Mouse (Mus musculus) heart, embryonic 13.5 days (tissue): Measurements from ENCODE around the gene Sptlc2. TPM values are rescaled to one million over a fixed set of nuclear protein-coding genes. Genes with fewer than 3 reads are reported as not detected.
A peak's percentile ranks its signal among the peaks of the same experiment; 100 is the strongest.

ENCODE experiments used
- ATAC-seq: fragments of 200-750 bp; cut with Nextera tagmentation; 2 replicates; pipeline ENCODE4 v1.8.0; 2017; ENCODE audit warnings: moderate TSS enrichment; ENCODE audit not compliant: insufficient number of reproducible peaks, low FRiP score, low TSS enrichment; ENCODE audit errors: extremely low read depth
- H3K27ac ChIP-seq: fragments of 300-500 bp; sonication (generic); replicated peaks from 2 replicates; pipeline ENCODE4 v1.5.1; 2015; ENCODE audit warnings: moderate library complexity, mild to moderate bottlenecking, inconsistent platforms
- H3K27me3 ChIP-seq: fragments of 300-500 bp; sonication (generic); replicated peaks from 2 replicates; pipeline ENCODE4 v1.6.1; 2015; ENCODE audit warnings: mild to moderate bottlenecking, inconsistent platforms
- H3K36me3 ChIP-seq: fragments of 300-500 bp; sonication (generic); 2 replicates; pipeline ENCODE4 v1.6.1; 2015; ENCODE audit warnings: mild to moderate bottlenecking, inconsistent platforms
- H3K4me1 ChIP-seq: fragments of 300-500 bp; sonication (generic); 2 replicates; pipeline ENCODE4 v1.6.1; 2015; ENCODE audit warnings: inconsistent platforms
- H3K4me2 ChIP-seq: fragments of 300-500 bp; sonication (generic); 2 replicates; pipeline ENCODE4 v1.6.1; 2015; ENCODE audit warnings: inconsistent platforms, mild to moderate bottlenecking, moderate library complexity
- H3K4me3 ChIP-seq: fragments of 300-500 bp; sonication (generic); 2 replicates; pipeline ENCODE4 v1.5.1; 2015; ENCODE audit warnings: moderate library complexity, mild to moderate bottlenecking, inconsistent platforms
- H3K9ac ChIP-seq: fragments of 300-500 bp; sonication (generic); 2 replicates; pipeline ENCODE4 v1.6.1; 2015; ENCODE audit warnings: inconsistent platforms, mild to moderate bottlenecking, moderate library complexity
- H3K9me3 ChIP-seq: fragments of 300-500 bp; sonication (generic); 2 replicates; pipeline ENCODE4 v1.6.1; 2016; ENCODE audit warnings: inconsistent platforms
- WGBS: fragments of 180-500 bp; shearing (Covaris S2); methylation state at CpG from one replicate; pipeline ENCODE4 v1.1.7; 2015; ENCODE audit warnings: mixed read lengths; 5-methylcytosine and 5-hydroxymethylcytosine counted together
- polyA plus RNA-seq: library from polyadenylated mRNA; unstranded; fragments of >200 nt; fragmentation: Nextera tagmentation; extraction: Ambion mirVana; gene quantifications from 2 replicates; pipeline ENCODE4 v1.2.1, GENCODE M21; 2015

Sptlc2 gene
- polyA plus RNA-seq, 1 experiment from 2014 or later, result 64.2 TPM

DNA sequence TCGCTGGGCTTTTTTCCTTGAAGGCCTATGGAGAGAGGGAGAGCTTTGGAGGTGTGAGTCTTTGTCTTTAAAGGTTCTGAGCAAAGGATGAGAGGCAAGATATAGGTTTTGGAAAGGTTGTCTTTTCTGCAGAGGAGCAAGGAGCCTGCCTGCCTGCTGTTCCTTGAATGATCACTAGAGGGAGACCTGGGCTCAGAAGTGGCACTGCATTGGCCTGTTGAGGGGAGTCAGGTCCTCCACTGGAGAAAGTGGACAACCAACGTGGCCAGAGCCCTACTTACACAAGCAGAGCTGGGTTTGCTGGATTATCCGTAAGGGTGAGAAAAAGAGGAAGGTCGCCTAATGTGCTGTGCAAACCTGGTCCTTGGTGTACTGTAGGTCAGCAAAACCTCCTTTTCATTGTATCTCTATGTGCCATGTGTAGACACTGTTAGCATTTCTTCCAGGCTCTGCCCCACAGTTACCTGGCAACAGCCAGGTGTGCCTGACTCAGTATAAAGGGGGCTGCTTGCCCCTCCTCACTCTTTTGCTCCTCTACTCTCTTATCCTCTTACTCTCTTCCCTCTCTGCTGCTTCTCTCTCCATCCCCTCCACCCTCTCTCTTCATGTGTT is 25.1 kb upstream of the Sptlc2 start:
- ATAC-seq, result no peak

GRCm38 (mm10) chr12:87410999-87411398 is 22.8 kb upstream of the Sptlc2 start:
- H3K4me1 ChIP-seq, result peaks cover 31% of the 10 kb centered on the region
- no peaks in the 10 kb centered on the region for H3K27me3 ChIP-seq
- H3K4me2 ChIP-seq, result peak overlapping the region; percentile 46
- ATAC-seq, result no peak
- H3K9ac ChIP-seq, result peak overlapping the region; percentile 54; the same call in 1 of the 2 replicates
- no peaks in the 10 kb centered on the region for H3K36me3 ChIP-seq
- peak overlapping the region; percentile 53 for H3K27ac ChIP-seq
- no peaks in the 10 kb centered on the region for H3K9me3 ChIP-seq
- 0 out of 2 replicates have a peak overlapping the region, but pooled peaks have one; percentile 2 for H3K4me3 ChIP-seq
- WGBS, result 15% methylated on average over 7 of the region's 7 CpGs

More for the DNA sequence above, 25.1 kb upstream of the Sptlc2 start:
- 20% methylated on average over 4 of the region's 4 CpGs for WGBS
- no peak overlapping the region for H3K9ac ChIP-seq
- no peaks in the 10 kb centered on the region for H3K36me3 ChIP-seq
- no peak overlapping the region for H3K4me2 ChIP-seq
- peaks cover 21% of the 10 kb centered on the region for H3K4me1 ChIP-seq
- H3K9me3 ChIP-seq, result no peaks in the 10 kb centered on the region
- no peaks in the 10 kb centered on the region for H3K27me3 ChIP-seq
- no peak overlapping the region for H3K4me3 ChIP-seq
- no peak overlapping the region for H3K27ac ChIP-seq

- Histone ChIP-seq H3K4me3 (no peak overlapping the region), H3K4me1 (peaks cover 31% of the 10 kb centered on the region), H3K9ac (no peak overlapping the region), H3K27ac (no peak overlapping the region), H3K9me3 (no peaks in the 10 kb centered on the region), H3K36me3 (no peaks in the 10 kb centered on the region), H3K27me3 (no peaks in the 10 kb centered on the region), H3K4me2 (no peak overlapping the region)
- WGBS, result 70% methylated on average over 4 of the region's 4 CpGs
- ATAC-seq, result no peak
Observed at GRCm38 (mm10) chr12:87409123-87409522, 21.0 kb upstream of the Sptlc2 start.

DNA sequence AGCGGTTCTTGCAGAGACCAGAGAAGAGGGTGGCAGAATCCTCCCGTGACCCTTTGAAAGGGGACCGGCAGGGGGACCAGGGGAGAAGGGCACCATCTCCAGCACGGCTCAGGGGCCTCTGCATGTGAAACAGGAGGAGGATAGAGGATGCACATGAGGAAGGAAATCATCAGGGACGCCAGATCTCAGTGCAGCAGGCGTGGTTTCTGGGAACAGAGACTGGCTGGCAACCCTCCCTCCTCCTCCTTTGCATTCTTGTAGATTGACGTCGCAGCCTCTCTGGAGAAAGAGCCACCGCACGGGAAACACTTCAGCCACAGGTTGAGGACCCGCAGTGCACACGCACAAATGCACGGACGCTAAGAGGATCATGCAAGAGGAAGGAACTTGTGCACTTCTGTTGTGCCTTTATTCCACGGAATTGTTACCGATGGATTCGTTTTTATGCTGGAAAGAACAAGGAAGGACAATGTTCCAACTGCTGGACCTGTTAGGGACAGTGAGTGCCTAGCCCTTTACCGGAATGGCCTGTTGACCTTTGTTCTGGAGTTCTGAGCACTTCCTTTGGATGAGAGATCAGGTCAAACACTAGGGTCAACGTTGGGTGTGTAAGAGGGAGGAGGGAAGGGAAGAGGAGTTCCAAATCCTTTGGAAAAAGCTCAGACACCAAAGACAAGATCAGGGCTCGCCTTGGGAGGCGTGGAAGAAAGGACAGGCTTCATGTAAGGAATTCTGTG is 19.9 kb upstream of the Sptlc2 start:
- no peaks in the 10 kb centered on the region for H3K9me3 ChIP-seq
- H3K9ac ChIP-seq, result peak overlapping the region; percentile 72
- H3K4me2 ChIP-seq, result peak overlapping the region; percentile 67
- H3K4me1 ChIP-seq, result peaks cover 31% of the 10 kb centered on the region
- peak overlapping the region; percentile 34 for H3K4me3 ChIP-seq
- 22% methylated on average over 21 of the region's 21 CpGs for WGBS
- H3K27me3 ChIP-seq, result no peaks in the 10 kb centered on the region
- H3K36me3 ChIP-seq, result no peaks in the 10 kb centered on the region
- peak overlapping the region; percentile 76 for H3K27ac ChIP-seq
- no peak for ATAC-seq

- H3K27me3 ChIP-seq, result no peaks in the 10 kb centered on the region
- no peak overlapping the region for H3K27ac ChIP-seq
- H3K4me3 ChIP-seq, result no peak overlapping the region
- WGBS, result 55% methylated on average over 3 of the region's 3 CpGs
- H3K4me1 ChIP-seq, result peaks cover 17% of the 10 kb centered on the region
- no peak for ATAC-seq
- H3K4me2 ChIP-seq, result no peak overlapping the region
- H3K9ac ChIP-seq, result no peak overlapping the region
- H3K36me3 ChIP-seq, result no peaks in the 10 kb centered on the region
- no peaks in the 10 kb centered on the region for H3K9me3 ChIP-seq
Observed at GRCm38 (mm10) chr12:87405721-87406120, 17.6 kb upstream of the Sptlc2 start.

DNA sequence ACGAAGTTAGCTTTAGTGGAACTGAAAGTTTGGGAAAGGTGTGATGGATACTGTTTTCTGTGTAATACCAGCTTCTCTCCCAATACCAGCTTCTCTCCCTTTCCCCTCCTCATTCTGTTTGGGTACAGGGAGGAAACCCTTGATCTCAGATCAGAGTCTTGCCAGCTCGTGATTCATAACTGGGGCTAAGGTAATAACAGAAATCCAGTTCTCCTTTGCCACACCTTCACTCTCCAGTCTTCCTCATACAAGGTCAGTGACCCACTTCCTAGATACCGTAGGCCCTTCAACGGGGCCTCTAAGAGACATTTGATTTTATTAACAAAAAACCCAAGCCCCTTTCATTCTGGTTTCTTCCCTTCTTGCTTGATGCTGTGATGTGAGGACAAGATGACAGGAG is 17.0 kb upstream of the Sptlc2 start:
- WGBS, result 79% methylated on average over 4 of the region's 4 CpGs
- ATAC-seq, result no peak
- H3K4me3 ChIP-seq, result no peak overlapping the region
- H3K27me3 ChIP-seq, result no peaks in the 10 kb centered on the region
- no peak overlapping the region for H3K4me2 ChIP-seq
- H3K4me1 ChIP-seq, result peaks cover 12% of the 10 kb centered on the region
- no peaks in the 10 kb centered on the region for H3K9me3 ChIP-seq
- no peak overlapping the region for H3K27ac ChIP-seq
- no peaks in the 10 kb centered on the region for H3K36me3 ChIP-seq
- H3K9ac ChIP-seq, result no peak overlapping the region

GRCm38 (mm10) chr12:87401883-87402282 is 13.7 kb upstream of the Sptlc2 start:
- Histone ChIP-seq H3K4me3 (no peak overlapping the region), H3K9me3 (no peaks in the 10 kb centered on the region), H3K9ac (no peak overlapping the region), H3K27me3 (no peaks in the 10 kb centered on the region), H3K4me2 (no peak overlapping the region), H3K27ac (no peak overlapping the region), H3K36me3 (no peaks in the 10 kb centered on the region), H3K4me1 (no peaks in the 10 kb centered on the region)
- ATAC-seq, result no peak
- 47% methylated on average over 6 of the region's 6 CpGs for WGBS

- Histone ChIP-seq H3K27ac (no peak overlapping the region), H3K4me2 (no peak overlapping the region), H3K4me3 (no peak overlapping the region), H3K9ac (no peak overlapping the region), H3K36me3 (no peaks in the 10 kb centered on the region), H3K4me1 (no peaks in the 10 kb centered on the region), H3K9me3 (no peaks in the 10 kb centered on the region), H3K27me3 (no peaks in the 10 kb centered on the region)
- WGBS, result 77% methylated on average over 10 of the region's 10 CpGs
- no peak for ATAC-seq
Observed at GRCm38 (mm10) chr12:87399119-87399819, 11.1 kb upstream of the Sptlc2 start.

- H3K27ac ChIP-seq, result no peak overlapping the region
- no peaks in the 10 kb centered on the region for H3K9me3 ChIP-seq
- H3K4me3 ChIP-seq, result no peak overlapping the region
- no peak overlapping the region for H3K9ac ChIP-seq
- H3K36me3 ChIP-seq, result no peaks in the 10 kb centered on the region
- no peak for ATAC-seq
- H3K4me1 ChIP-seq, result no peaks in the 10 kb centered on the region
- no peaks in the 10 kb centered on the region for H3K27me3 ChIP-seq
- 65% methylated on average over 4 of the region's 4 CpGs for WGBS
- H3K4me2 ChIP-seq, result no peak overlapping the region
Observed at GRCm38 (mm10) chr12:87397811-87398417, 9.8 kb upstream of the Sptlc2 start.

DNA sequence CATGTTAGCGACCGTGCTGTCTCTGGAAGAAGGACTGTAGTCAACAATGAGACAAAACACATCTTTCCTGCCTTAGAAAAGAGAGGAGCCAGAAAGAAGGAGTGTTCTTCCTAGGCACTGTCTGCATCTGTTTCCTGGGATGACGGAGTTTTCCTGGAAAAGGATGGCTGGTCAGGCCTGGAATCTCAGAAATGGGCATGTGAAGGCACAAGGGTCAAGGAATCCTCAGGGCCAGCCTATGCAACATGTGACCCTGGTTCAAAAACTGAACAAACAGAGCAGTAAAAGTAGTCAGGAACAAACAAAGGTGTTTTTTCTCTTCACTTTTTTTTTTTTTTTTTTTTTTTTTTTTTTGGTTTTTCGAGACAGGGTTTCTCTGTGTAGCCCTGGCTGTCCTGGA is 9.0 kb upstream of the Sptlc2 start:
- no peak for ATAC-seq
- Histone ChIP-seq H3K4me1 (no peaks in the 10 kb centered on the region), H3K36me3 (no peaks in the 10 kb centered on the region), H3K4me3 (no peak overlapping the region), H3K27ac (no peak overlapping the region), H3K27me3 (no peaks in the 10 kb centered on the region), H3K9ac (no peak overlapping the region), H3K4me2 (no peak overlapping the region), H3K9me3 (no peaks in the 10 kb centered on the region)
- WGBS, result 79% methylated on average over 4 of the region's 4 CpGs

DNA sequence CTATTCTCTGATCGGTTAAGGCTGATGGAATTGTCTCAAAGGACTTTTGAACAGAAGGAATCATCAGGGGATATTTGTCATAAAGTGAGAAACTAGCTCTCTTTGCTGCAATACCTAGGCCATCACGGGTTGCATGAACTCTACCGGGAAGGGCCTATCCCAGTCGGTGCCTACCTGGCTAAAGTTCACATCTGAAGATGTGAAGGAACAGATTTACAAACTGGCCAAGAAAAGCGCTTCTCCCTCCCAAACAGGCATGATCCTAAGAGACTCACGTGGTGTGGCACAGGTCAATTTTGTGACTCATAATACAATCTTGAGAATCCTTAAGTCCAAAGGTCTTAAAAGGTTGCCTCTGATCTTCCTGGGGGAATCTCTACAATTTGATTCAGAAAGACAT is 6.2 kb upstream of the Sptlc2 start:
- Histone ChIP-seq H3K9ac (no peak overlapping the region), H3K36me3 (no peaks in the 10 kb centered on the region), H3K4me1 (no peaks in the 10 kb centered on the region), H3K27me3 (no peaks in the 10 kb centered on the region), H3K4me3 (no peak overlapping the region), H3K27ac (no peak overlapping the region), H3K4me2 (no peak overlapping the region), H3K9me3 (no peaks in the 10 kb centered on the region)
- WGBS, result 87% methylated on average over 6 of the region's 6 CpGs
- no peak for ATAC-seq
